Mouse (Mus musculus) embryo, embryonic 11.5 days (tissue): ENCODE data around the gene Mogat2.

Experiments
- DNase-seq: peaks from one replicate; pipeline ENCODE4 v3.0.0-alpha.2; 2012; ENCODE audit warnings: low read depth, low spot score

The Mogat2 gene

DNA sequence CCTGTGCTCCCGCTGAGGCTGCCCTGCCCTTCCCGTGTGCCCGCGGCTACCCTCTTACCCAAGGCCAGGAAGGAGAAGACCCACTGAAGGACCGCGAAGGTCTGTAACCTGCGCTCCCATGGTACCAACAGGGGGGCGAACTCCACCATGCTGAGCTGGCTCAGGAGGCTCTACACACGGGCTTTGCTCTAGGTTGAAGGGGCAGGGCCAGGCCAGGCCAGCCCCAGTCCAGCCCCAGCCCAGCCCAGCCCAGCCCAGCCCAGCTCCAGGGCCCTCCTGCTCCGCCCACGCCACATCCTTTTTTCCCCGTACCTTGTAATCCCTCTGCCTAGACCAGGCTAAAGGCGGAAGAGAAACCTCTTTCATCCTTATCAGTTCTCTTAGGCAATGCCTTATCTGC is at the start of gene Mogat2:
Gene Mogat2 (minus strand): TSS at position 203 of the 400 bp plus-strand sequence.
- no peak for DNase-seq

DNA sequence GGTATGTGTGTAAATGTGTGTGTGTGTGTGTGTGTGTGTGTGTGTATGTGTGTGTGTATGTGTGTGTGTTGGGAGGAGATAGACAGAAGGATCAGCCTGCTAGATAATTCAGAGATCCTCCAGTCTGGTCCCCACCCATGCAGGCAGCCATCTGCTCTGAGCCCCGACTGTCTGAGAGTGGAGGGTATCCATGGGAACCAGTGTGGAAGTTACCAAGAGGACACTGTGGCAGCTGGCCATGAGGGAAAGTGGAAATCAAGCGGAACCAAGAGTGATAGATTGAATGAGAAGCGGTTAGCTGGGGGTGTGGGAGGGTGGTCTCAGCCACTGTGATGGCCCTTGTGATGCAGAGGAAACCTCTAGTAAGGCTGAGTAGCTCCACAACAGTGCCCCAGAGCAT is 48.9 kb upstream of the Mogat2 start:
- no peak for DNase-seq

DNA sequence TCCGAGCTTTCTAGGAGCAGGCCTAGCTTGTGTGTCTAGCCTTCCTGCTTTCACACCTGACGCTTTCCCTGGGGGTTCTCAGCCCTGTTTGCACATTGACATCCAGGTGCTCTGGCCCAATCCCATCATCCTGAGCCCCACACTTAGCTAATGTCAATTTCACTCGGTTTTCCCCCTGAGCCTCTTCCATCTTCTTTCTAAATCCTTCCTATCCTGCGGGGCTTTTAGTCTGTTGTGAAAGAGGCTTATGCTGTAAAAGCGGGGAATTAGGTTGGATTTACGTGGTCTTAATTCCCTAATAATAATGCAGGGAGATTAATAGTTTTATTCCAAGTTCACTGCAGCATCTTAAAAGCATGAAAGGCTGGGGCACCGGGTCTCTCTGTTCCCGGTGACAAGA is 41.2 kb upstream of the Mogat2 start:
- DNase-seq, result no peak

DNA sequence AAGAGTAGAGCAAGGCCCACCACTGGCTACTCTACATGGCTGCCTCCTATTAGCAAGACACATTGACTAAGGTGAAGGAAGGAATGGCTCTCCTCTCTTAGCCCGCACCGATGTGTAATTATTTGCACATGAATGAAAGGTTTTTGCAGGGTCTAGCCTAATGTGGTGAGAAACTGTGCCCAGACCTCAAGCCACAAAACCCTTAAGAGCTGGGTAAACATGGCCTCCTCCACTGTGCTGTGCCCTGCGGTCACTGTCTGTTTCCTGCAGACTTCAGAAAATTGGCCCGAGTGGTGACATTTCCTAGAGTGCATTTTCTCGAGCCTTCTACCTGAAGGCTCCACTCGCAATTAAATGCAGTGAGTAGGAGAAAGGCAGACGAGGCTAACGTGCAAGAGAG is 39.9 kb upstream of the Mogat2 start:
- DNase-seq, result no peak

DNA sequence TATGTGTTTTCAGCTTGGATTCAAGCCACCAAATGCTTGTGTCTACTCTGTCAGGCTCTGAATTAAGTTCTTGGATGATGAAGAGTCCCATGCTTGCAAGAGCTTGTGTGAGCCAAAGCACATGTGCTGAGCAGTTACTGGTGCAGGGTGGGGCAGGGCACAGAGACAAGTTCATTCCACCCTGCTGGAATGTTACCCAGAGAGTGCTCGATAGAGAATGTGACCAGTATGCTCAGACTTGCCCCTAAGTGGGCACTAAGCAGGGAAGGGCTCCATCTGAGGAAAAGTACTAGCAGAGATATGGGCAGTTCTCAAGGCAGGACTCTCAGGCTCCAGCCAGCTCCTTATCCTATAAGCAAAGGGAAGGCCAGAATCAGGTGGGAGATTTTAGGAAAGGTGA is 38.3 kb upstream of the Mogat2 start:
- no peak for DNase-seq

DNA sequence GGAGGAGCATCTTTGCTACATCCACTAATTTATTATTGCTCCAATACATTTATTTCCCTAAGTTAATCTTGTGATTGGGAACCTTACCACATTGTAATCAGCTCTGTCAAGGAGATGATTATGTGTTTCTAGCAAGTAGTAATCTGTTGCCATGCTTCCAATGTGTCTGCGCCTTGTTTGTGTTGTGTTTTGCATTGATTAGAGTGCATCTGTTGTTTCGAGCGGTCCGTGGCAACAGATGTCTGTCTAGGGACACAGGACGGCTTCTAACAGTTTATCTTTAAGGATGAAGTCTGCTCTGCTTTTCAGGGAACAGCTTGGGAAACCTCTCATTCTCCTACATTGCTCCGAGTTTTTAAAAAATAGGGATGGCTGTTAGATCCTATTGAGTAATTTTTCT is 36.7 kb upstream of the Mogat2 start:
- no peak for DNase-seq

DNA sequence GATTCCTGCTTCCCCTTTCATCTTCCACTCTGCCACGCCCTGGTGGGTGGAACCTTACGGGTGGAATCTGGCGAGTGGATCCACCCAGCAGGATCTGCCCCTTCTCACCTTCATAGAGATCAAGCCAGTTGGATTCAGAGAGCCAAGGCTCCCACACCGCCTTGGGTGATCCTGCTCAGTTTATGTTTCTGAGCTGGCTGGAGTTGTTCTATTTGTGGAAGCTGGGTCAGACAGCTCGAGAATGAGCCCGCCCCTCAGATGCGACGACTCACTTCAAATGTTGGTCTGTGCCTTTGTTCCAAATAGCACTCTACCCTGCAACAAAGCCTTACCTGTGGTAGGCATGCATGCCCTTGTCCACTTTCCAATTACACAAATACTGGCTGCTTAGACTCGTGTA is 33.2 kb upstream of the Mogat2 start:
- DNase-seq, result no peak

DNA sequence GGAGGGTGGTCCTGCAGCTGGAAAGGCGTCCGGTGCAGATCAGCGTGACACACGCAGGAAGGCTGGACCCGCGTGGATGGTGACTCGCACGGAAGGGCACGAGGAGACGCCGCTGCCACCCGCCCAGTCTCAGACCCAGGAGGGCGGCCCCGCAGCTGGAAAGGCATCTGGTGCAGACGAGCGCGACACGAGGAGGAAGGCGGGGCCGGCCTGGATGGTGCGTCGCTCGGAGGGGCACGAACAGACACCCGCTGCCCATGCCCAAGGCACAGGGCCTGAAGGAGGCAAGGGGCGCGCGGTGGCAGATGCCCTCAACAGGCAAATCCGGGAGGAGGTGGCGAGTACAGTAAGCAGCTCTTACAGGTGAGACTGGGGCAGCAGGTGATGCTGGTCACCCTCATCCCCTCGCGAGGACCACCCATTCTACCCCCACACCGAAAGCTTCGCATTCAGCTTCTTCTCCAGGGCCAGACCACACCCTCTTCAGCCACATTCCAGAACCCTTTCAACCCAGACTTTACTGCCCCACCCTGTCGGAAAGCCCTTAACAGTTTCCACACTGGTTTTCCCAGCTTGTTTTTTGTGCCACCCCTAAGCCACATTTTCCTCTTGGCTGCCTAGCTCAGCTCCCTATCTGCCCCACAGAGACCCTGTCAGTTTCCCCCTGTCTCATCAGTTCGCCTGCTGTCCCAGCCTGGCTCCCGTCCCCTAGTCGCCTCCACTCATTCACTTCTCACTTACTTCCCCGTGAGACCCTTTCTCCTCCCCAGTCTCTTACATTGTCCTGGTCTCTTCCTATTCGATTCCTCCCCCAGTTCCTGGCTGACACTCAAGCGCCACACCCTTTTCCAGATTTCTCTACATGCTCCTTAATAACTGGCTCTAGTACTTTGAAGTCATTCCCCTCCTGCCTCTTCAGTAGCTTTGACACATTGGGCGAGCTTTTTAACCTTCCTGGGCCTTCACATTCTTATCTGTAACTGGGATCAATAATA is 30.8 kb upstream of the Mogat2 start:
- no peak for DNase-seq

DNA sequence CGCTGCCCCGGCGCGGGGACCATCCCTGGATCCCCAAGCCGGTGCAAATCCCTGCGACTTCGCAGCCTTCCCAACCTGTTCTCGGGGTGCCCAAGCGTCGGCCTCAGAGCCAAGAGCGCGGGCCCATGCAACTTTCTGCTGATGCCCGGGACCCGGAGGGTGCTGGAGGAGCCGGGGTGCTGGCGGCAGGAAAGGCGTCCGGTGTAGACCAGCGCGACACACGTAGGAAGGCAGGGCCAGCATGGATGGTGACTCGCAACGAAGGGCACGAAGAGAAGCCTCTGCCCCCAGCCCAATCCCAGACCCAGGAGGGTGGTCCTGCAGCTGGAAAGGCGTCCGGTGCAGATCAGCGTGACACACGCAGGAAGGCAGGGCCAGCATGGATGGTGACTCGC is 30.1 kb upstream of the Mogat2 start:
- no peak for DNase-seq

DNA sequence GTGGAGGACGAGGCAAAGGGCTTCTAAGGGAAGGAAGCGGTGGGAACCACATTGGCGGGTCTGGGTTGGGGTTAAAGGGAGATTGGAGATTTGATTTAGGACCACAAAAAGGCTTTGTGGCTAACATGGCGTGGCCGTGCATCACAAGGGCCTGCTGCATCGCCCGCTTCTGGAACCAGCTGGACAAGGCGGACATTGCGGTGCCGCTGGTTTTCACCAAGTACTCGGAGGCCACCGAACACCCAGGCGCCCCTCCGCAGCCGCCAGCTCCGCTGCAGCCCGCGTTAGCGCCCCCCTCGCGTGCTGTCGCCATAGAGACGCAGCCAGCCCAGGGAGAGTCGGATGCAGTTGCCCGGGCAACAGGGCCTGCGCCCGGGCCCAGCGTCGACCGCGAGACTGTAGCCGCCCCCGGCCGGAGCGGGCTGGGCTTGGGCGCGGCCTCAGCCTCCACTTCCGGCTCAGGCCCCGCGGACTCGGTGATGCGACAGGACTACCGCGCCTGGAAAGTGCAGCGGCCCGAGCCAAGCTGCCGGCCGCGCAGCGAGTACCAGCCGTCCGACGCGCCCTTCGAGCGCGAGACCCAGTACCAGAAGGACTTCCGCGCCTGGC is 29.6 kb upstream of the Mogat2 start:
- DNase-seq, result peak; percentile 67

DNA sequence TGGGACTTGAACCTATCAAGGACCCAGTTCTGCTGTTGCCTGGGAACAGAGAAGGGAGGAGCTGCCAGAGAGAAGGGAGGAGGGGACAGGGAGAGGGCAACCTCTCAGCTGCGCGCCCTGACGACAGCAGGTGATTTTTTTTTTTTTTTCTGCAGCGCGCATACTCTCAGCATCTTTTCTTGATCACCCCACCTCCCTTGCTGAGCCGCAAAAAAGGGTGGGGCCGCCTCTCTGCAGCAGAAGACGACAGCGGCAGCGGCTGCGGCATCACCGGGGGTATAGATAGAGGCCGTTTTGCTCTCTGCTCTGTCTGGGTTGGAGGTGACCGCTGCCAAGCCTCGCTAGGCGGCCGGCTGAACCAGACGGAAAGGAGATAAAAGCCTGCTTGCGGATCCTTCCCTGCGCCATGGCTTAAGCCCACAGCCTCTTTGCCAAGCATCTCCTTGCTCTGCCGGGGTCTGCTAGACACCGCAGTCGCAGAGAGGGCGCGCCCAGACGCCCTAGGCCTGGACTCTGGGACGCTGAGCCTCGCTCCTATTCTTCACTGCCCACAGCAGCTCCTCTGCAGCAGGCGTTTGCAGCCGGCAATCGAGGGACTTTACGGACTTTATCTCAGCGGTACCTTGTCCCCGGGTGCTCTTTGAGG is 29.0 kb upstream of the Mogat2 start, which contains the start of gene Map6:
Gene Map6 (plus strand): TSS at position 197 of the 646 bp plus-strand sequence.
- no peak for DNase-seq

DNA sequence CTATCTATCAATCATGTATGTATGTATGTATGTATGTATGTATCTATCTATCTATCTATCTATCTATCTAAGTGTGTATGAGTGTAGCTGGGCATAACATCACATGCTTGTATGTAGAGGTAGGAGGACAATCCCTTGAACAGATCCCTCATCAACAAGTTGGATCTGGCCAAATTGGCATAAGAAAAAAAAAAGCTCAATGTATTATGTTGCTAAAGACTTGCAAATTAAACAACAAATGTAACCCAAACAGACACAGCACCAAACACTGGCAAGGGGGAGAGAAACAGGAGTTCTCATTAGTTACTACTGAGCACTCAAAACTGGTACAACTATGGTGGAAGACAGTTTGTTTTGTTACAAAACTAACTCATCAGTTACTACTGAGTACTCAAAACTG is 26.2 kb upstream of the Mogat2 start:
- no peak for DNase-seq

DNA sequence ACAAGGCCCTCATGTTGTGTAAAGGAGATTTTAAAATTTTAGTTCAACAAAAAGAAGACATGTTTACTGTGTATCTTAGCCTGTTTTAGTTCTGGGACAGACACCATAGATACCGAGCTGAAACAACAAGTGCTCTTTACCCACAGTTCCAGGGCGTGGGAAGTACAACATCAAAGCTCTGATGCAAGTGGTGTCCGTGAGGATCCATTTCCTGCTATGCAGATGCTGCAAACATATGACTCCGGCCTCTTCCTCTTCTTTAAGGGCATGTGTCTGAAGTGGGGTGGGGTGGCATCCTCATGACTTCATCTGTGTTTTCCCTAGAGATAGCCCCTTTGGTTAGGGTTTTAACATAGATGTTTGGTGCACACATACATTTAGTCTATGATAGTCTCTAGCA is 25.1 kb upstream of the Mogat2 start:
- no peak for DNase-seq

DNA sequence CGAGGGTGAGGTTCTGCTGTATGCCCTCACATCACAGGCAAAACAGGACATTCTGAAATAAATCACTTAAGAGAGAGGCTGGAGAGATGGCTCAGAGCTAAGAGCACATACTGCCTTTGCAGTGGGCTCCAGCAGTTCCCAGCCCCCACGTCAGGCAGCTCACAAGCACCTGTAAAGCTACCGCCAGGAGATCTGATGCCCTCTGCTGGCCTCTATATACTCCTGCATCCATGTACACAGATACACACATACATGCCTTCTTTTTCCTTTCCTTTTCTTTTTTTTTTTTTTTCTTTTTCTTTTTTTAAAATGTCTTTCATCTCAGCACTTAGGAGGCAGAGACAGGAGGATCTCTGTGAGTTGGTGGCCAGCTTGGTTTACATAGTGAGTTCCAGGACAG is 23.5 kb upstream of the Mogat2 start:
- DNase-seq, result no peak

DNA sequence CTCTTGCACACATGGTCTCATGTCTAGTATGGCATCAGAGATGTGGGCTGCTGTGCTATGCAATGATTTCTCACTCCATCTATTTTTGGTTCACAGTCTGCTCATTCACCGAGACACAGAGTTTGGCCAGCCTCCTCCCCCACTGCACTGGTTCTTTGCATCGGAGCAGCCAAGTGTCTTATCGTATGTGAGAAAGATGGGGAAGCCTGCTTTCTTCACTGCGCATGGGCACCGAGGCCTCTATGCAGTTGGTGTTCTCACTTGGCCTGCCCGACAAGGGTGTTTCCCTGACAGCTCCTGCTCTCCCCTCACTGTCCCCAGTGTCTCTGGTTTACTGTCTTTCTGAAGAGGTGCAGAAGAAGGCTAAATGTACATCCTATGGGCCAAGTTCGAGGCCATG is 16.6 kb upstream of the Mogat2 start:
- no peak for DNase-seq

DNA sequence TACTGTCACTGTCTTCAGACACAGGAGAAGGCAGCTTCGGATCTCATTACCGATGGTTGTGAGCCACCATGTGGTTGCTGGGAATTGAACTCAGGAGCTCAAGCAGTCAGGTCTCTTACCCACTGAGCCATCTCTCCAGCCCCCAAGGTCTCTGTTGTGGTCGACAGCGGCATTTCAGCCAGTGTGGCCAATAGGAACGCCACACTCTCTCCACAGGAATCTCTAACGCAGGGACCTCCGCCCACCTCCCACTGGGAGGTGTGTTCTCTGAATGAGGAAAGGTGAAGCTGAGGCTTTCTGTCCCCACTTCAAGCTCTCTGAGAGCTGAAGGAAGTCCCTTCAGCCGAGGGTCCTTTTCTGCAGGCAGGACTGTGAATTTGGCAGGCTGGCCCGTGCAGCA is 12.0 kb upstream of the Mogat2 start:
- no peak for DNase-seq

DNA sequence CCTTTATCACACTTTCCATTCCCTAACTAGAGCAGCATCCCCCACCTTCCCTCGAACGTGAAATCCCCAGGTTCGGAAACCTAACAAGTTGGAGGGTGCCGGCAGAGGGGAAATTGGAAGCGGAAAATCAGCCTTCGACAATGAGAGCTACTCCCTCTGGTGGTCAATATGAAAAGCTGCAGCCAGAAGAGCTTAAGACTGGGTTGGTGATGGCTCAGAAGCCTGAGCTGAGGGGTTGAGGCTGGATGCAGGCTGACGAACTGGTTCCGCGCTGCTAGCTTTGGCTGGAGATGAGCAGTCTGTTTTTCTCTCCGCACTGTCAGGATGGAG is 11.1 kb upstream of the Mogat2 start:
- DNase-seq, result peak; percentile 56

DNA sequence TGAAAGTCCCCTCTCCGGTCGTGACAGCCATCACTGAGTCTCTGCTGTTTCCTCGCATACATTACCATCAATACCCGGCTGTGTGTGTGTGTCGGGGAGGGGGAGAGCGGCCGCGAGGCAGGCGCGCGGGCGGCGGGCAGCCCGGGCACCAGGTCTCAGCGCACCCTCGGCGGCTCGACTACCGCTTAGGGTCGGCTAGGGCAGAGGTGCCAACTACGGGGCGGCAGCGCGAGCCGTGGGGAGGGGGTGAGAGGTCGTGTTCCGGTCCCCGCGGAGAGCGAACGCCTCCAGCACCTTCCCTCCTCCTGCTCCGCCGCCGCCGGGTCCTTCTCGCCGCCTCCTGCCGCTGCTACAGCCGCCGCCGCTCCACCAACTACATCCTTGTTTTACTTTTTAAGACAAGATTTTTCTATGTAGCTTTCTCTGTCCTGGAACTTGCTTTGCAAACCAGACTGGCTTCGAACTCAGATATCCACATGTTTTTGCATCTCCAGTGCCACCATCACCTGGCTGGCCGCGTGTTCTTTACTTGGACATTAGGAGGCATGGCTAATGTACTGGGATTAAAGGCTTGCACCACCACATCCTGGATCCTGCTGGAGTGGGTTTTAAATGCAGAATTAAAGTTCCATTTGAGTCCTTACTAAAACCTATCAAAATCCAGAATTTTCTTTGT is 10.6 kb upstream of the Mogat2 start:
- no peak for DNase-seq

DNA sequence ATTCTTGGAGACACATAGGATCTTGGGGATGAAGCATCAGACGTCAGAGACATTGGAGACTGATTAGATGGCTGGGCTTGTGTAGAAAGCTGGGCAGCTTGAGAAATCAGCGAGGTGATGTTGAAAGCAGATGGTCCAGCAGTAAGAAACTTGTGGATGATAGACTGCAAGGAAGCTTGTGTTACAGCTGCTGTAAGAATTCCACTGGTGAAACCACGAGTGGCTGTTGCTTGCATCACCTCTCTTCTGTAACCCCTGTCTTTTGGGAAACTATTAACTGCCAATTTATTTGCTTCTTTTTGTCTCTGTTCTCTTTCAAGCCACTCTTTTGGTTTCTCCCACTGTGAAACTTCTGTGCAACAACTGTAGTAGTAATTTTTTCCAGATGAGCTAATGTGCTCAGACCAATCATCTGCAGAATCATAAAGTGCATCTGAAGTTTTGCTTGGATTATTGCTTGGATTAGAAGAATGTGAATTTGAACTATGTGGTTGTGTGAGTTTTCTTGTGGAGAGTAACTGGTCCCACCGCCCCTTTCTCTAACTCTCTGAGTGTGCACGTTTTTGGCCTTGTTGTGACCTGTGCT is 9.8 kb upstream of the Mogat2 start:
- DNase-seq, result no peak

DNA sequence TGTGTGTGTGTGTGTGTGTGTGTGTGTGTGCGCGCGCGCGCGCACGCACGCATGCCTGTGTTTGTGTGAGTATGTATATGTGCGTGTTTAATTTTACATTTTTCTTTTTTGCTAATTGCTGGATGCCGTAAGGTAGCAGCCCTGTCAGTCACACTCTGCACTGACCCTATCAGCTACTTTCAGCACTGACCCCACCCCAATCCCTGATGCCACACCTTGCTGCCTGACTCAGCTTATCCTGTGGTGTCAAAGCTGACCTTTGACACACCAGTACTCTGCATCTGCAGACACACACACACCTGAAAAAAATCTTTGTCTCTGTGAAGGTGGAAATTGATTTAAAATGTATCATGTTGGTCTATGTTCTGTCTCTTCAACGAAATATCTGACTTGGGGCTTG is 3.7 kb upstream of the Mogat2 start:
- no peak for DNase-seq

DNA sequence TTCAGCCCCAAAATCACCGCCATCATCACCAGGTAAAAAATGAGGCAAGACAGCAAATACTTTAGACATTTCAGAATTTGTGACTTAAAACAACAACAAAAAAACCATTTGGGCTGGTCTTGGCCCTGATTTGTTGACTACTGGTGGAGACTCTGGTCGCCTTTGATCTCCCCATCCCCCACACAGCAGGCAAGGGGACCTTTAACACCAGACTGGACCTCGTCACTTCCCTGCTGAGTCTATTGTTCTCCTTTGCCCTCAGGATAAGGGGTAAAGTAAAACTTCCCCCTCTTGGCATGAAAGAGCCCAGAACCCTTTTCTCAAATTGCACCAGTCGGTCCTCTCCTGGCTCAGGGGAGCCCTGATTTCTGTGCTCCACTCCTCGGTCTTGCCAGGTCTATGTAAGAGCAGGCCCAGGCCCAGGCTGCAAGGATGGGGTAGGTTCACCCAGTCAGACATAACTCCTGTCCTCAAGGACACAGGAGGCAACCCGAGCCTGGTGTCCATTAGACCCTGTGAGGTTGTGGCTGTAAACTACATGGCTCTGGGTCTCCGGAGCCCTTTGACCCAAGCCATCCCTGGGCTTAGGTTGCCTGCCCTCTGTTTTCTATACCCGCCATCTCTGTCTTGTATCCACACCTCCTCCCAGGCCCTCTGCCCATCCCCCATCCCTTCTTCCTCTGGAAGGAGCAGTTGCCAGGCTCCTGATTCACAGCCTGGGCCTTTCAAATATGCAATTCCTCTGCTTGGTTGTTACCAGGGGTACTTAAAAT is 1.3 kb downstream of the Mogat2 start:
- DNase-seq, result no peak
